Mouse (Mus musculus): ENCODE data around the gene Cntn2. TPM values are rescaled to one million over a fixed set of nuclear protein-coding genes. Genes with fewer than 3 reads are reported as not detected.

Gene Cntn2
- polyA plus RNA-seq, 1 experiment from 2014 or later = 18.7 TPM

DNA sequence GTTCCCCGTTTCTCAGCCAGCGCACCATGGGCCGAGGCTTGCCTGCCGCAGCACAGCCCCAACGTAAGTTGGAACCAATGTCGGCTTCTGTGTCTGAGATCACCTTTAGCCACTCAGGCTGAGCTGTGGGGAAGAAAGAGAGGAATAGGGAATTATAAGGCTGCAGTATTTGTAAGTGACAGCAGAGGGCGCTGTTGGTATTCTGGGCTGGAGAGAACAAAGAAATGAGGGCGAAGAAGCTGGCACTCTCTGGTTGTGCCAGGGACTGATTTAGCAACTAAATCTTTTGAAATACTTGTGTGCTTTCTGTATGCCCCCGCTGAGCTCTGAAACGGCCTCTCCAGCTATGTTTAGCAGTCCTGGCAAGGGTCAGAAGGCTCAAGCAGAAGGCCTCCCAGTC, 17.2 kb downstream of the Cntn2 start:
- no peak for ATAC-seq (ENCODE audit: insufficient number of reproducible peaks, insufficient read depth, low FRiP score, low TSS enrichment)
- H3K4me3 ChIP-seq = no peak overlapping the region
- no peak overlapping the region for H3K27ac ChIP-seq

GRCm38 (mm10) chr1:132523920-132524319, 19.1 kb downstream of the Cntn2 start:
- H3K36me3 ChIP-seq = no peaks in the 10 kb centered on the region
- H3K4me3 ChIP-seq = no peak overlapping the region
- 30% methylated on average over 4 of the region's 4 CpGs for WGBS
- no peak overlapping the region for H3K9ac ChIP-seq
- peaks cover 5% of the 10 kb centered on the region; the same call in 1 of the 2 replicates for H3K4me1 ChIP-seq
- H3K9me3 ChIP-seq = no peaks in the 10 kb centered on the region
- H3K4me2 ChIP-seq (replicated peaks) = no peak overlapping the region
- H3K27me3 ChIP-seq = peaks cover 4% of the 10 kb centered on the region; the same call in 1 of the 2 replicates
- ATAC-seq (ENCODE audit: insufficient number of reproducible peaks, insufficient read depth, low FRiP score, low TSS enrichment) = no peak
- no peak overlapping the region for H3K27ac ChIP-seq

More for the DNA sequence above, 17.2 kb downstream of the Cntn2 start:
- no peaks in the 10 kb centered on the region for H3K36me3 ChIP-seq
- H3K9ac ChIP-seq = no peak overlapping the region
- H3K4me1 ChIP-seq = peaks cover 10% of the 10 kb centered on the region
- H3K9me3 ChIP-seq = no peaks in the 10 kb centered on the region
- H3K4me2 ChIP-seq (replicated peaks) = 0 out of 2 replicates have a peak overlapping the region, but pooled peaks have one; percentile 9
- peaks cover 4% of the 10 kb centered on the region; the same call in 1 of the 2 replicates for H3K27me3 ChIP-seq
- 5% methylated on average over 10 of the region's 10 CpGs for WGBS

DNA sequence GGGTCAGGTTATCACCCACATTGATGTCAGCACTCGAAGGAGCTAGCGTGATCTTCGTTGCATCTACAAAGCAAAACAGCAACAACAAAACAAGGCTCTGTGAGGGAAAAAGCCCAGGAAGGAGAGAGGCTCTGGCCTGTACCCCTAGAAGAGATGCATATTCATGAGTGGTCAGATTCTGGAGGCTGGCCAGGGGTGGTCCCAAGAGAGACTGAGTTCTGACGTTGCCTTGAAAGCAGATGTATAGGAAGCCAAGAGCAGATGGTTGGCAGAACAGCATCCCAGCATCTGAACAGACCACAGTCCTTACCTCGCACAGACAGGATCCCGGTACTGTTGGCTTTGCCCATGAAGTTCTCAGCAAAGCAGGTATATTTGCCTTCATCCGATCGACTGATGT, 20.0 kb downstream of the Cntn2 start:
- Histone ChIP-seq H3K36me3 (no peaks in the 10 kb centered on the region), H3K4me3 (no peak overlapping the region), H3K9me3 (no peaks in the 10 kb centered on the region), H3K9ac (no peak overlapping the region), H3K4me2 (replicated peaks) (no peak overlapping the region), H3K27me3 (peaks cover 4% of the 10 kb centered on the region; the same call in 1 of the 2 replicates), H3K27ac (no peak overlapping the region), H3K4me1 (peaks cover 5% of the 10 kb centered on the region; the same call in 1 of the 2 replicates)
- 80% methylated on average over 8 of the region's 8 CpGs for WGBS
- no peak for ATAC-seq (ENCODE audit: insufficient number of reproducible peaks, insufficient read depth, low FRiP score, low TSS enrichment)

DNA sequence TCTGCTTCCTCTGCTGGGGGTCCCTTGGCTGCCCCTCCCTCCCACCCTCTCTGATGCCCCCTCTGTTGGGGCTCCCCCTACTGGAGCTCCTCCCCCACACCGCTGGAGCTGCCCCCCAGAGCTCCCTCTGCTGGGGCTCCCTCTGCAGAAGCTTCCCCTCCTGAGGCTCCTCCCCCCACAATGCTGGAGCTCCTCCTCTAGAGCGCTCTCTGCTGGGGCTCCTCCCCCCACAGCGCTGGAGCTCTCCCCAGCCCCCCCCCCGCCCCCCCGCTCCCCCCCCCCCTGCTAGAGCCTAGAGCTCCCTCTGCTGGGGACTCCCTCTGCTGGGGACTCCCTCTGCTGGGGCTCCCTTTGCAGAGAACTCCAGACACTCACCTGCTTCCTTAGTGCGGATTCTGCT, 22.3 kb downstream of the Cntn2 start:
- H3K4me2 ChIP-seq (replicated peaks) = no peak overlapping the region
- H3K4me1 ChIP-seq = peaks cover 5% of the 10 kb centered on the region; the same call in 1 of the 2 replicates
- no peak overlapping the region for H3K9ac ChIP-seq
- no peak overlapping the region for H3K4me3 ChIP-seq
- H3K27me3 ChIP-seq = peaks cover 4% of the 10 kb centered on the region; the same call in 1 of the 2 replicates
- no peaks in the 10 kb centered on the region for H3K36me3 ChIP-seq
- 29% methylated on average over 2 of the region's 6 CpGs for WGBS
- H3K9me3 ChIP-seq = no peaks in the 10 kb centered on the region
- ATAC-seq (ENCODE audit: insufficient number of reproducible peaks, insufficient read depth, low FRiP score, low TSS enrichment) = 0 out of 2 replicates have a peak, but pooled peaks have one; percentile 43
- H3K27ac ChIP-seq = no peak overlapping the region

- Histone ChIP-seq H3K4me2 (replicated peaks) (no peak overlapping the region), H3K36me3 (no peaks in the 10 kb centered on the region), H3K9me3 (no peaks in the 10 kb centered on the region), H3K4me3 (no peak overlapping the region), H3K4me1 (peaks cover 5% of the 10 kb centered on the region; the same call in 1 of the 2 replicates), H3K27ac (no peak overlapping the region), H3K27me3 (no peaks in the 10 kb centered on the region), H3K9ac (no peak overlapping the region)
- 85% methylated on average over 11 of the region's 11 CpGs for WGBS
- ATAC-seq (ENCODE audit: insufficient number of reproducible peaks, insufficient read depth, low FRiP score, low TSS enrichment) = no peak
Observed at GRCm38 (mm10) chr1:132519734-132520133, 23.3 kb downstream of the Cntn2 start.

DNA sequence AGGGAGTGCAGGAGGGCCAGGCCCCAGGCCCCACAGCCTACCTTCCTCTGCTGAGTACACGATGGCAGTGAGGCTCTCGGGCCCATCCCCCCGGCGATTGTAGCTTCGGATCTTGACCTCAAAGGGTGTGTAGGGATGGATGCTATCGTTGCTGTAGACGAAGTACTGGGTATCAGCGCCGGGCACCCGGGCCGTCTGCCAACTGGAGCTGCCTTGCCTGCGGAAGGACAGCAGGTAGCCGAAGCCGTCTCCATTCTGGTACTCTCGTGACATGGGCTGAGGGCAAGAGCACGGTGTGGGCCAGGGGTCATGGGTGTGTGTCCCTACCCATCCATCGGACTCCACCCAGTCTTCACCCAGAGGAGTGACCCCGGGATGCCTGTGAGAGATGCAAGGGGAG, 24.4 kb downstream of the Cntn2 start:
- no peak for ATAC-seq (ENCODE audit: insufficient number of reproducible peaks, insufficient read depth, low FRiP score, low TSS enrichment)
- Histone ChIP-seq H3K27ac (no peak overlapping the region), H3K4me2 (replicated peaks) (no peak overlapping the region), H3K27me3 (no peaks in the 10 kb centered on the region), H3K4me1 (peaks cover 5% of the 10 kb centered on the region; the same call in 1 of the 2 replicates), H3K4me3 (no peak overlapping the region), H3K36me3 (no peaks in the 10 kb centered on the region), H3K9ac (no peak overlapping the region), H3K9me3 (no peaks in the 10 kb centered on the region)
- WGBS = 86% methylated on average over 18 of the region's 18 CpGs

GRCm38 (mm10) chr1:132516776-132517175, 26.3 kb downstream of the Cntn2 start:
- WGBS = 92% methylated on average over 11 of the region's 11 CpGs
- H3K9ac ChIP-seq = no peak overlapping the region
- no peak overlapping the region for H3K4me2 ChIP-seq (replicated peaks)
- ATAC-seq (ENCODE audit: insufficient number of reproducible peaks, insufficient read depth, low FRiP score, low TSS enrichment) = no peak
- no peak overlapping the region for H3K27ac ChIP-seq
- no peaks in the 10 kb centered on the region for H3K27me3 ChIP-seq
- peaks cover 5% of the 10 kb centered on the region; the same call in 1 of the 2 replicates for H3K4me1 ChIP-seq
- no peaks in the 10 kb centered on the region for H3K9me3 ChIP-seq
- H3K4me3 ChIP-seq = no peak overlapping the region
- no peaks in the 10 kb centered on the region for H3K36me3 ChIP-seq

- no peak for ATAC-seq (ENCODE audit: insufficient number of reproducible peaks, insufficient read depth, low FRiP score, low TSS enrichment)
- Histone ChIP-seq H3K9me3 (no peaks in the 10 kb centered on the region), H3K4me3 (no peak overlapping the region), H3K4me1 (no peaks in the 10 kb centered on the region), H3K9ac (no peak overlapping the region), H3K27me3 (no peaks in the 10 kb centered on the region), H3K36me3 (no peaks in the 10 kb centered on the region), H3K4me2 (replicated peaks) (no peak overlapping the region), H3K27ac (no peak overlapping the region)
- WGBS = 92% methylated on average over 12 of the region's 12 CpGs
Observed at GRCm38 (mm10) chr1:132515339-132515738, 27.7 kb downstream of the Cntn2 start.

- H3K4me2 ChIP-seq (replicated peaks) = no peak overlapping the region
- H3K4me3 ChIP-seq = no peak overlapping the region
- no peak for ATAC-seq (ENCODE audit: insufficient number of reproducible peaks, insufficient read depth, low FRiP score, low TSS enrichment)
- H3K27ac ChIP-seq = no peak overlapping the region
- H3K36me3 ChIP-seq = peaks cover 15% of the 10 kb centered on the region
- H3K9me3 ChIP-seq = no peaks in the 10 kb centered on the region
- H3K4me1 ChIP-seq = no peaks in the 10 kb centered on the region
- no peaks in the 10 kb centered on the region for H3K27me3 ChIP-seq
- no peak overlapping the region for H3K9ac ChIP-seq
- WGBS = 80% methylated on average over 8 of the region's 8 CpGs
Observed at GRCm38 (mm10) chr1:132512106-132512505, 30.9 kb downstream of the Cntn2 start.

- no peak overlapping the region for H3K4me3 ChIP-seq
- H3K36me3 ChIP-seq = peaks cover 21% of the 10 kb centered on the region
- WGBS = 62% methylated on average over 8 of the region's 8 CpGs
- H3K27ac ChIP-seq = no peak overlapping the region
- H3K9me3 ChIP-seq = no peaks in the 10 kb centered on the region
- ATAC-seq (ENCODE audit: insufficient number of reproducible peaks, insufficient read depth, low FRiP score, low TSS enrichment) = no peak
- no peaks in the 10 kb centered on the region for H3K4me1 ChIP-seq
- H3K9ac ChIP-seq = 0 out of 2 replicates have a peak overlapping the region, but pooled peaks have one; percentile 27
- no peaks in the 10 kb centered on the region for H3K27me3 ChIP-seq
- no peak overlapping the region for H3K4me2 ChIP-seq (replicated peaks)
Observed at GRCm38 (mm10) chr1:132511521-132511920, 31.5 kb downstream of the Cntn2 start.

- Histone ChIP-seq H3K4me3 (no peak overlapping the region), H3K36me3 (peaks cover 33% of the 10 kb centered on the region), H3K4me1 (no peaks in the 10 kb centered on the region), H3K27ac (no peak overlapping the region), H3K27me3 (no peaks in the 10 kb centered on the region), H3K9ac (no peak overlapping the region), H3K9me3 (no peaks in the 10 kb centered on the region), H3K4me2 (replicated peaks) (no peak overlapping the region)
- 86% methylated on average over 5 of the region's 5 CpGs for WGBS
- ATAC-seq (ENCODE audit: insufficient number of reproducible peaks, insufficient read depth, low FRiP score, low TSS enrichment) = no peak
Observed at GRCm38 (mm10) chr1:132509771-132510170, 33.3 kb downstream of the Cntn2 start.

DNA sequence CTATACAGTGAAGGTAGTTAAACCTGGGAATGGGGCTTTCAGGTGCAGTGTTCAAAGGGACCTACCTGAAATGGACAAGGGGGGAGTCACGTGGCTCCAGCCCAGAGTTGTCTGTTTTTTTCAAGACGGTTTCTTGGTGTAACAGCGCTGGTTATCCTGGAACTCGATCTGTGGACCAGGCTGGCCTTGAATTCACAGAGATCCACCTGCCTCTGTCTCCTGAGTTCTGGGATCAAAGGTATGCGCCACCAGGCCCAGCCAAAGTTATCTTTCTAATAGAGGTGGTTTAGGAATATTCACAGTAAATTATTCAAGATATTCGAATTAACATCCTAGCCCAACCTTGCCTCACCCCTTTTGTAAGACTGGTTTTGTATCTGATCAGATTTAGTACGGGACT, 36.4 kb downstream of the Cntn2 start:
- Histone ChIP-seq H3K4me3 (no peak overlapping the region), H3K27ac (no peak overlapping the region), H3K36me3 (peaks cover 53% of the 10 kb centered on the region), H3K9me3 (no peaks in the 10 kb centered on the region), H3K4me1 (no peaks in the 10 kb centered on the region), H3K27me3 (no peaks in the 10 kb centered on the region), H3K9ac (no peak overlapping the region), H3K4me2 (replicated peaks) (no peak overlapping the region)
- 89% methylated on average over 7 of the region's 7 CpGs for WGBS
- no peak for ATAC-seq (ENCODE audit: insufficient number of reproducible peaks, insufficient read depth, low FRiP score, low TSS enrichment)
